Mouse (Mus musculus): ENCODE results near the gene Armc6.
A peak's percentile ranks its signal among the peaks of the same experiment; 100 is the strongest.

Armc6 gene

DNA sequence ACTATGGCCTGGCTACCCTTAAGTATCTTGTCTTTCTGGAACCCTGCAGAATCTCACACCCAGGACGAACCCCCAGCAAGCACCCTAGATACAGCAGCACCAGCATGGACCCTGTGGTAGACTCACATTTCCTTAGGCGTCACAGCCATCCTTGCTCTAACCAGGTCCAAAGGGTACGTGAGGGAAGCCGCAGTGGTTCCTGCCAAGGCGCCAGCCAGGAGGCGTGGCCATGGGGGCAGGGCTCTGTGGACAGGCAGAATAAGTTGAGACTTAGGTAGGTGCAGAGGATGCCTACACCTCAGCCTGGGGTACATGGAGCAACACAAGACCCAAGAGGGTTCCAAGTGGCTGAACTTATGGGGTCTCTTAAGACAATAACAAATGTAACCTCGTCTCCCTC lies 45.6 kb downstream of the Armc6 start:
- no peak for DNase-seq

DNA sequence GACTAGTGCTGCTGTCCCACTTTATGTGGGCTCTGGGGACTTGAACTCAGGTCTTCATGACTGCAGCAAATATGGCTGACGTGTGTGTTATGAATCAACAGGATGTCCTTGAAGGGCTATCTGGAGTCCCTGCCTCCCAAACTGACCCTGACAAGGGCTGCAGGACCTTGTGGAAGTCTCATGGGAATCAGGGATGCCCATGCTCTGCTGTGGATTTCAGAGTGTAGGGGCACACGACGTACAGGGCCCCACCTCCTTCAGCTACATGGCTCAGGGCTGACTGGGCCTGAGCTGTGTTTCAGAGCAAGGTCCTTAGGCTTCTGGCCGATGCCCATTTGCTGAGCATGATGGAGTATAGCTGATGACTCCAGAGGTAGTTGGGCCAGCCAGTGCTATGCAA lies 51.1 kb downstream of the Armc6 start:
- DNase-seq: no peak

GRCm38 (mm10) chr8:70181903-70182252 lies 52.4 kb downstream of the Armc6 start:
- DNase-seq: no peak

DNA sequence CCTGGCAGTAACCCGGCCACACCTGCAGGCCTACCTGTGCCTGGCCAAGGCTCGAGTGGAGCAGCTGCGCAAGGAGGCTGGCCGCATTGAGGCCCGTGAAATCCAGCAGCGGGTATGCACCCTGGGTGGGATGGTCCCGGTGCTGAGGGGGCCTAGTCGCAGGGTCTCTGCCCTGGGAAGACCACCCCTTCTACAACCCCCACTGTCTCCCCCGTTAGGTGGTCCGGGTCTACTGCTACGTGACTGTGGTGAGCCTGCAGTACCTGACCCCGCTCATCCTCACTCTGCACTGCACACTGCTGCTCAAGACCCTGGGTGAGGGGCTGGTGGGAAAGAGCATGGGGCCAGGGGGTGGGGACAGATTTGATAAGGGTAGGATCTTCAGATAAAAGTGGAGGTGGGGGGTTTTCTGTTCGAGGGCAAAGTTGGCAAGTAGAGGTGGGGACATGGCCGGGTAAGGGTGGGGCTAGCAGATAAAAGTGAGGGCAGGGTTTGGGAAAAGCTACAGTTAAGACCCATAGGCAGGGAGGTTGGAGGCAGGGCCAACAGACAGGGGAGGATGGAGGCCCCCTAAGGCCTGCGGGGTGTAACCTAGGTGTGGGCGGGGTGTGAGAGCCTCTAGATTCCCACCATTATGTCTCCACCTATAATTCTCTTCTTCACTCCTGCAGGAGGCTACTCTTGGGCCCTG lies 52.9 kb downstream of the Armc6 start:
- DNase-seq: no peak

DNA sequence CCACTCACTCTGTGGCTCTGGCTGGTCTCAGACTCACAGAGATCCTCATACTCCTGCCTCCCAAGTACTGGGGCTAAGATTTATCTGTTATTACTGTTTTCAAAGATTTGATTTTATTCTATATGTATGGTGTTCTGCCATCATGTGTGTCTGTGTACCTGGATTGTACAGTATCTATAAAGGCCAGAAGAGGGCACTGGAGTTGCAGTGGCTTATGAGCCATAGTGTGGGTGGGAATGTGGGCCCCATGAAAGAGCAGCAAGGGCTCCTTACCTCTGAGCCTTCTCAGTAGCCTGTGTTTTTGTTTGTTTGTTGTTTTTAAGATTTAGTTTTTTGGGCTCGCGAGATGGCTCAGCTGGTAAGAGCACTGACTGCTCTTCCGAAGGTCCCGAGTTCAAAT lies 55.2 kb downstream of the Armc6 start:
- DNase-seq: peak in 1 of 2 experiments; percentile 27

GRCm38 (mm10) chr8:70178231-70178630 lies 56.0 kb downstream of the Armc6 start:
- no peak for DNase-seq

DNA sequence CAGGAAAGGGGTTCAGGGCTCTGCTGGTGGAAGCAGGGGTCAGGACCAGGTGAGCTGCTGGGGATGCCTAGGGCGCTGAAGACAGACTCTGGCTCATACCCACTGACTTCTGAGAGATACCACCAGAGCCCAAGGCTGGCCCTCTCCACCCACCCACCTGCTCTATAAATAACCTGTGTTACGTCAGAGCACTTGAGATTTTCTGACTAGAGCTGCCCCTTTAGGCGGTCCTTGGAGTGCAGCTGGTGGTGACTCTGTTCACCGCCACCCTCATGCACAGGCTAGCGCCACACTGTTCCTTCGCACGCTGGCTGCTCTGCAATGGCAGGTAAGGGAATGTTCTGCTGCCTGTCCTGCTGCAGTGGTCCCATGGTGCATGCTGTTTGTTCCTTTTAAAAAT lies 60.2 kb downstream of the Armc6 start:
- no peak for DNase-seq

- no peak for DNase-seq
Measured at GRCm38 (mm10) chr8:70173320-70173719, 60.9 kb downstream of the Armc6 start.

GRCm38 (mm10) chr8:70172043-70172681 lies 62.1 kb downstream of the Armc6 start, which contains the start of gene Tmem161a:
Gene Tmem161a, plus strand, starts transcription at chr8:70172356.
- DNase-seq: peak; percentile 92

DNA sequence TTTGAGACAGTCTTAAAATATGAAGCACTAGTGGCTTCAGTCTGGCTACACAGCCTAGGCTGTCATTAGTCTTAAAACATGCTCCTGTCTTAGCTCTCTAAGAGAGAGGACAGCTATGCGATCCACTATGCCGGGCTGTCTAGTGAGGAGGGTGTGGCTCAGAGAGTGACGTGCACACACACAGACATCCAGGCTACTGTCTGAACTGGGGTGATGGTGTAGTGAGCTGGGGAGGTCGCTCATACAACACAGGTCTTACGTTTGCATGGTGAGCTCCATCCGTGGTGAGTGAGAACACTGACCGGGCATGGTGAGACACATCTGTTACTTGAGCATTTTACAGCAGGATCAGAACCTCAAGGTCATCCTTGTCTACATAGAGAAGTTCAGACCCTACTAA lies 63.0 kb downstream of the Armc6 start:
- DNase-seq: no peak

GRCm38 (mm10) chr8:70170748-70171147 lies 63.5 kb downstream of the Armc6 start:
- no peak for DNase-seq
